Mouse (Mus musculus) embryonic facial prominence, embryonic 10.5 days (tissue): ENCODE data around the gene 2210407C18Rik. TPM values are rescaled to one million over a fixed set of nuclear protein-coding genes. Genes with fewer than 3 reads are reported as not detected.

Source experiments
- DNase-seq: peaks from one replicate; pipeline ENCODE4 v3.0.0-alpha.2; 2017; ENCODE audit warnings: low spot score
- H3K27ac ChIP-seq: fragments of 300-500 bp; sonication (generic); replicated peaks from 2 replicates; pipeline ENCODE4 v1.5.1; 2016; ENCODE audit warnings: mild to moderate bottlenecking
- H3K27me3 ChIP-seq: fragments of 300-500 bp; sonication (generic); replicated peaks from 2 replicates; pipeline ENCODE4 v1.6.1; 2016; ENCODE audit warnings: low read depth, mild to moderate bottlenecking; ENCODE audit not compliant: poor library complexity, severe bottlenecking
- H3K36me3 ChIP-seq: fragments of 300-500 bp; sonication (generic); replicated peaks from 2 replicates; pipeline ENCODE4 v1.6.1; 2016; ENCODE audit warnings: mild to moderate bottlenecking, moderate library complexity
- H3K4me1 ChIP-seq: fragments of 300-500 bp; sonication (generic); 2 replicates; pipeline ENCODE4 v1.6.1; 2016
- H3K4me3 ChIP-seq: fragments of 300-500 bp; sonication (generic); 2 replicates; pipeline ENCODE4 v1.5.1; 2016; ENCODE audit warnings: mild to moderate bottlenecking, moderate library complexity
- H3K9me3 ChIP-seq: fragments of 300-500 bp; sonication (generic); 2 replicates; pipeline ENCODE4 v1.6.1; 2016; ENCODE audit warnings: mild to moderate bottlenecking
- WGBS: fragments of 180-500 bp; shearing (Covaris S2); methylation state at CpG from one replicate; pipeline ENCODE4 v1.1.7; 2016; 5-methylcytosine and 5-hydroxymethylcytosine counted together
- polyA plus RNA-seq: library from polyadenylated mRNA; unstranded; fragments of >200 nt; fragmentation: Nextera tagmentation; extraction: Ambion mirVana; gene quantifications from 2 replicates; pipeline ENCODE4 v1.2.1, GENCODE M21; 2016

Gene 2210407C18Rik
- polyA plus RNA-seq, 1 experiment from 2014 or later = not detected

DNA sequence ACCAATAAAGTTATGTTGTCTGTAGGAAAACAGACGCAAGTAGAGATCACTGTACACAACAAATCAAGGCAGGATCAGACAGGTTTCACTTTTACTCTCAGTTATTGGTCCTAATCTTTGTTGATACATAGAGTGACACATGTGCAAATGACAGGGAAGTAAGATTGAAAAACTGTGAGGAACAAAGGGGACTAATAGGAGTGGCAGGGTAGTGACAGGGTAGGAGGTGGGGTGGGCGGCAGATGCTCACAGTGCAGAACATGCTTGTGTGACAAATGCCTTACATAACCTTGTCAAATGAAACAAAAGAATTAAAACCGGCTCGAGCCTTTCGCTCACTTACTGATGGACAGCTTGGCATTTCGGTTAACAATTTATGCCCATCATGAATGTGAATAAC is 2.9 kb upstream of the 2210407C18Rik start:
- WGBS = 86% methylated on average over 6 of the region's 6 CpGs
- Histone ChIP-seq H3K27me3 (no peaks in the 10 kb centered on the region), H3K9me3 (no peaks in the 10 kb centered on the region), H3K36me3 (no peaks in the 10 kb centered on the region), H3K4me3 (no peak overlapping the region), H3K4me1 (peaks cover 7% of the 10 kb centered on the region), H3K27ac (no peak overlapping the region)
- no peak for DNase-seq

DNA sequence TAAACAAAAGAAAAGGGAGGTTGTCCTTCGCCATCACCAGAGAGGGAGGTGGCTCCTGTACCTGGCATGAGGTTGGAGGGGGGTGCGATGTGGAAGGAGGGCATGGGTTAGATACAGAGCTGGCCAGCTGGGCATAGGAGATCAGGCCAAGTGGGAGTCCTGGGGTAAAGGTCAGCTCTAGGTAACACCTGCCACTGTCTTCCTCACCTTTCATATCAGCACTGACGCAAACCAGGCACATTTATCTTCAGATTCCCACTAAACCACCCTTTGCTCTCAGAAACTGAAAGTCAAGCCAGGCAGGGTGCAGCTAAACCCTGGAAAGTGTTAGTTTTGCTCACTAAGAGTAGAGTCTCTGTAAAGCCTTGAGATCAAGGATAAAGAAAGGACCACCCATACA is 2.5 kb upstream of the 2210407C18Rik start:
- no peak overlapping the region for H3K27ac ChIP-seq
- DNase-seq = no peak
- no peaks in the 10 kb centered on the region for H3K27me3 ChIP-seq
- no peaks in the 10 kb centered on the region for H3K36me3 ChIP-seq
- H3K9me3 ChIP-seq = no peaks in the 10 kb centered on the region
- no peak overlapping the region for H3K4me3 ChIP-seq
- 76% methylated on average over 3 of the region's 3 CpGs for WGBS
- H3K4me1 ChIP-seq = peaks cover 2% of the 10 kb centered on the region; the same call in 1 of the 2 replicates

DNA sequence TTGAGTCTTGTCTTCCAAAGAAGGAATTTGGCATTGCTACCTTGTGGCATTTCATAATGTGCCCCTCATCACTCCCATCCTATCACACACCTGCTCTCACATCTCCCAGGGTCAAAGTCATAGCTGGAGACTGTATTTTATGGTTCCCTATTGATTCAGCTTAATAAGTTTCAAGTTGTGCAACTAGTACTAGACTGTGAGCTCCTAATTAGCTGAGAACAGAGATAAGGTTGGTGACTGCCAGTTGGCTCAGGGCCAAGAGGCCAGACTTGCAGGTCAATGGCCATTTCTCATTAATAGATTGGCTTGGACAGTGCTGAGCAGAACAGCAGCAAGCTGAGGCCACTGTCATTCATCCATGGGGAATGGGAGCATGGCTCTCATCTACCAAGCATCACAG is 1.3 kb downstream of the 2210407C18Rik start:
- no peaks in the 10 kb centered on the region for H3K9me3 ChIP-seq
- no peak overlapping the region for H3K27ac ChIP-seq
- H3K27me3 ChIP-seq = no peaks in the 10 kb centered on the region
- no peaks in the 10 kb centered on the region for H3K36me3 ChIP-seq
- H3K4me1 ChIP-seq = 0 out of 2 replicates have a peak, but pooled peaks cover under 1% of the 10 kb centered on the region
- no peak for DNase-seq
- H3K4me3 ChIP-seq = no peak overlapping the region

DNA sequence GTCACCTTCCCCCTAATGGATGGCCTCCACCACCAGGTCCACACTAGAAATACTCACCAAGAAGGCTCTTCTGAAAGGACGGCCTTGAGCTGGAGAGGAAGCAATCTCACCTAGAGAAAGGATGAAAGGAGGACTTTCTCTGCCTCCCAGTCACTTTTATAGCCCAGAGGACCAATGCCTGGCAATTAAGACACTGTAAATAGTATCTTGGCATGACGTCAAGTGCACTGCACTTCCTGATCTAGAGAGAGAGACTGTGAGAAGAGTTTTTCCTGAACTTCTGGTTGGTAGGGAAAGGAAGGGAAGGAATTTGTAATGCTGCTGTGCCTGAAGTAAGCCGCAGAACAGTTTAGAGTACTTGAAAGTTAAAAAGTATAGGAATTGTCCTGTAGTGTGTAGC is 2.5 kb downstream of the 2210407C18Rik start:
- WGBS = 81% methylated on average over 3 of the region's 3 CpGs
- 0 out of 2 replicates have a peak, but pooled peaks cover 5% of the 10 kb centered on the region for H3K4me1 ChIP-seq

DNA sequence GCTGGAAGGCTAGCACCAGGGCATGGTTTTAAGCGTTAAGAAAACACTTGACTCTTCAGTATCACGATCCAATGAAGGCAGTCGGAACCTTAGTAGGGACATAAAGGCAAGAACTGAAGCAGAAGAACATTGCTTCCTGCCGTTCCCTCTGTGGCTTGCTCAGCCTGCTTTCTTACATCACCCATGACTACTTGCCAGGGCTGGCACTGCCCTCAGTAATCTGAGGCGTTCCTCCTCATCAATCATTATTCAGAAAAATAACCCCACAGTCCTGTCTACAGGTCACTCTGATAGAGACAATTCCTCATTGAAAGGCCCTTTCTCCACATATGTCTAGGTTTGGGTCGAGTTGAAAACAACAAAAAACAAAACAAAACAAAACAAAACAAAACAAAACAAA is 8.8 kb downstream of the 2210407C18Rik start:
- no peaks in the 10 kb centered on the region for H3K9me3 ChIP-seq
- H3K27ac ChIP-seq = no peak overlapping the region
- H3K36me3 ChIP-seq = no peaks in the 10 kb centered on the region
- H3K4me3 ChIP-seq = no peak overlapping the region
- H3K4me1 ChIP-seq = 0 out of 2 replicates have a peak, but pooled peaks cover 5% of the 10 kb centered on the region
- no peak for DNase-seq
- WGBS = 86% methylated on average over 6 of the region's 6 CpGs
- H3K27me3 ChIP-seq = no peaks in the 10 kb centered on the region

More for the DNA sequence above, 2.5 kb downstream of the 2210407C18Rik start:
- no peak for DNase-seq
- no peak overlapping the region for H3K4me3 ChIP-seq
- H3K27me3 ChIP-seq = no peaks in the 10 kb centered on the region
- H3K27ac ChIP-seq = no peak overlapping the region
- no peaks in the 10 kb centered on the region for H3K9me3 ChIP-seq
- H3K36me3 ChIP-seq = no peaks in the 10 kb centered on the region

DNA sequence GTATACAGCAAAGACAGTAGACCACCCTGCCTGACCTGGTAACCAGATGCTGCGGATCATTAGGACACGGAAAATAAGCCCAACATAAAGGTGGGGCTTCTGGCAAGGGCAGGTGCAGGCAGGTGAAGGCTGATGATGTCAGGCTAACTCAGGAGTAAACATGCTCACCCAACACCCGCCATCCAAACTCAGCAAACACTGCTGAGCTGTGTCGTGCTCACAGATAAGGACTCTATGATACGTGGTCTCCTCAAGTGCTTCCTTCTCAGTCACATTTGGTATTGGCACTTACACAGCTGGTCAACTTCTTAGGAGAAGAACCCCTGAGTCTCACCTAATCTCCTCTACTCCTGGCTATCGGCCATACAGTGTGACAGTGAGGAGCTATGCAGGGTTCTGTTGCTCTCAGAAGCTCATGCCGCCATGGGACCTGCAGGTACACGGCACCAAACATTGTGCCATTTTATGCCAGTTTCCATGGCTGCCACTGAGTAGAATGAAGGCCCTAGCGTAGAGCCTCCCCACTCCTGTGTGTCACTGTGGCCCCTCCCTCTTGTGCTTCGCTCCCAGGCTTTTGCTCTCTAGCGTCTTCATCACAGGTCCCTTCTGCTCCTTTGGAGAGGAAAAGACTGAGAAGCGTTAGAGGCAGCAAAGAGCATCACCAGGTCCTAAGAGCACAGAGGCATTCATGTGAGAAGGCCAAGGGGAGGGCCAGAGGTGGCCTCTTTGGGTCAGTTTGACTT is 9.5 kb downstream of the 2210407C18Rik start:
- Histone ChIP-seq H3K27ac (no peak overlapping the region), H3K27me3 (no peaks in the 10 kb centered on the region), H3K4me1 (0 out of 2 replicates have a peak, but pooled peaks cover 5% of the 10 kb centered on the region), H3K9me3 (no peaks in the 10 kb centered on the region), H3K4me3 (no peak overlapping the region), H3K36me3 (no peaks in the 10 kb centered on the region)
- no peak for DNase-seq
- WGBS = 89% methylated on average over 12 of the region's 12 CpGs

DNA sequence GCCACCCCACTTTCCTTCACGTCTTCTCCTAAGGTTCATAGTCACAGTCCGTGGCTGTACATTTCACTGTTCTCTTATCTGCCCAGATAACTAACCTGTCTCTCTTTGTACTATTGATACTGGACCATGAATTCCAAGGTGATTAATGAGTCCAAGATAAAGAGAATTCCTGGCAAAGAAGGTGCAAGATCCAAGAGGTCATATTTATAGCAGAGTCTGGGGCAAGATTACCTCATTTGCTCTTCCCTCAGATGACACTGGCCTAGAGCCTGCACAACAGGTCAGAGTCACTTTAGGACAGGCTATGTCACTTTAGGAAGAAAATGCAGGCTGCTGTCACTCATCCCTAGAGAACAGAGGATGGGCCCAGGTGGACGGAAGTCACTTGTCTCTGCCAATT is 10.6 kb downstream of the 2210407C18Rik start:
- H3K4me3 ChIP-seq = no peak overlapping the region
- H3K27me3 ChIP-seq = no peaks in the 10 kb centered on the region
- H3K9me3 ChIP-seq = no peaks in the 10 kb centered on the region
- H3K27ac ChIP-seq = no peak overlapping the region
- no peaks in the 10 kb centered on the region for H3K36me3 ChIP-seq
- H3K4me1 ChIP-seq = 0 out of 2 replicates have a peak, but pooled peaks cover 5% of the 10 kb centered on the region
- DNase-seq = no peak
- WGBS = 88% methylated on average over 3 of the region's 3 CpGs

DNA sequence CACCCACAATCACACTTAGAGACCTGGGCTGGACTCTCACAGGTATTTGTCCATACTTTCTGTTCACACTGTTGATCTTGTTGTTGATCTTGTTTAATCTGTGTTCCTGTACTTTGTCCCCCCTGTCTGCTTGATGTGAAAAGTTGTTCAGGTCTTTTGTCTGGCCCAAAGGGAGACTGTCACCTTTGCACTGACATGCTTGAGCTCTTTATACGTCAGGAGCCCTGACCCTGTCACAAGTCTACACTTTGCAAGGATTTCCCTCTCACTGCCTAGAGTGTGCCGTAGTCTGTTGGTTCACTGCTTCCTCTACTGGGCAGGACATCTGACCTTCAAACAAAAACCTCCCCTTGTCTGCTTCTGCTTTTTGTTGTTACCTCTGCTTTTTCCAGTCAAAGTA is 11.2 kb downstream of the 2210407C18Rik start:
- no peaks in the 10 kb centered on the region for H3K27me3 ChIP-seq
- H3K36me3 ChIP-seq = no peaks in the 10 kb centered on the region
- H3K9me3 ChIP-seq = no peaks in the 10 kb centered on the region
- H3K4me1 ChIP-seq = 0 out of 2 replicates have a peak, but pooled peaks cover 5% of the 10 kb centered on the region
- 76% methylated on average over 2 of the region's 2 CpGs for WGBS
- no peak overlapping the region for H3K27ac ChIP-seq
- no peak for DNase-seq
- no peak overlapping the region for H3K4me3 ChIP-seq

DNA sequence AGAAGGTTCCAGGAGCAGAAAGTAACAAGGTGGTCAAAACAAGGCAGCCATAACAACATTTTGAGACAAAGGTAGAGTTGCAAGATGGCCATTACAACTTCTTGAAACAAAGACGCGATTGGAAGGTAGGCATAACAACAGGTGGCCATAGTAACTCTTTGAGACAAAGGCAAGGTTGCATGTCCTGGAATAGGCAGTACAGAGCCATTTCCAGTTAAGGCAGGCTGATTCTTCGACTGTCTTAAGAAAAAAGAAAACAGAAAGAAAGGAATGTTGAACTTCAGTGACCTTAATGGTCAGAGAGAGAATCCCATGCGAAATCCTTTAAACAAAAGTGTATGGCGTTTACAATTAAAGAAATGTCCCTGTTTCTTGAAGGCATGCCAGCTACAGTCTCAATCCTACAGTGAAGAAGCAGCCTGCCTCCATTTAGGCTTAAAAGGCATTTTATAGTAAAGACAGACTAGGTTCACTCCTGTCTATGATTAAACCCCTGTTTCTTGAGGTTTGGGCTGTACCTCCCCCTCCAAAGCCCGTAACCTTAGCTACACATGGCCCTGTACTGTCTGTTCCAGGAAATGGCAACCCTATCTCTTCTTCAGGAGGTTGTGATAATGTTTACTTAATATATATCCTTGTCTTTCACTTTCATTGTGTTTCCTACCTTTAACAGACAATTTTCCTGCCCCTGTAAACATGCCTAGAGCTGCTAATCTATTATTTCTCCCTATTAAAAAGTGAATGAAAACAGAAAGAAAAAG is 12.9 kb downstream of the 2210407C18Rik start:
- no peaks in the 10 kb centered on the region for H3K36me3 ChIP-seq
- H3K27me3 ChIP-seq = no peaks in the 10 kb centered on the region
- no peaks in the 10 kb centered on the region for H3K4me1 ChIP-seq
- H3K9me3 ChIP-seq = no peaks in the 10 kb centered on the region
- 80% methylated on average over 6 of the region's 6 CpGs for WGBS
- H3K27ac ChIP-seq = no peak overlapping the region
- no peak overlapping the region for H3K4me3 ChIP-seq
- DNase-seq = no peak

DNA sequence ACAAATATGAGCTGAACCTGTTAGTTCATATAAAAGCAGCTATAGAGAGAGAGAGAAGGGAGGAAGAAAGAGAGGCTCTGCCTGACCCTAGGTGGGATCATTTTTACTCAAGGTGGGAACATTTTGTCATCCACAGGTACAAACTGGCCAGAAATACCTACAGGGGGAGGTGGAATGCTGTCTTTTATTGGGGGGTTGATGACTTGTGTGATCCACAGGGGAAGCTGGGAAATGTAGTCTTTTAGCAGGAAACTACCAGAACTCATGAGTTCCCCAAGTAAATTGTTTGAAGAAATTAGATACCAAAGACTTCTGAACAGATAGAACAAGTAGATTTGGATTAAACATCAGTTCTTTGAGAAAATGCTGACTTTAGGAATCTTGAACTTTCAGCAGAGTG is 13.8 kb downstream of the 2210407C18Rik start:
- H3K27me3 ChIP-seq = no peaks in the 10 kb centered on the region
- DNase-seq = no peak

DNA sequence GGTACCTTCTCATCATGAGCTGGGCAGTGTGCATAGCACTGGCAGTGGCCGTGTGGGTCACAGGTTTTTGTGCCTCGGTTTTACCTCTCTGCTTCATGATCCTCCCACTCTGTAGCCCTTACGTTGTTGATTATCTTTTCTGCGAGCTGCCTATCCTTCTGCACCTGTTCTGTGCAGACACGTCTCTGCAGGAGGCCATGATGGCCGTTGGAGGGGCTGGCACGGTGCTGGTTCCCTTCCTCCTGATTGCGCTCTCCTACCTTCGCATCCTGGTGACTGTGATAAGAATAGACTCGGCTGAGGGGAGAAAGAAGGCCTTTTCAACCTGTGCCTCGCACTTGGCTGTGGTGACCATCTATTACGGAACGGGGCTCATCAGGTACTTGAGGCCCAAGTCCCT is 18.0 kb downstream of the 2210407C18Rik start:
- Histone ChIP-seq H3K27ac (no peak overlapping the region), H3K4me3 (no peak overlapping the region)
- WGBS = 85% methylated on average over 13 of the region's 13 CpGs

More for the DNA sequence above, 13.8 kb downstream of the 2210407C18Rik start:
- no peak overlapping the region for H3K27ac ChIP-seq
- H3K36me3 ChIP-seq = no peaks in the 10 kb centered on the region
- H3K4me1 ChIP-seq = no peaks in the 10 kb centered on the region
- H3K4me3 ChIP-seq = no peak overlapping the region
- no peaks in the 10 kb centered on the region for H3K9me3 ChIP-seq

DNA sequence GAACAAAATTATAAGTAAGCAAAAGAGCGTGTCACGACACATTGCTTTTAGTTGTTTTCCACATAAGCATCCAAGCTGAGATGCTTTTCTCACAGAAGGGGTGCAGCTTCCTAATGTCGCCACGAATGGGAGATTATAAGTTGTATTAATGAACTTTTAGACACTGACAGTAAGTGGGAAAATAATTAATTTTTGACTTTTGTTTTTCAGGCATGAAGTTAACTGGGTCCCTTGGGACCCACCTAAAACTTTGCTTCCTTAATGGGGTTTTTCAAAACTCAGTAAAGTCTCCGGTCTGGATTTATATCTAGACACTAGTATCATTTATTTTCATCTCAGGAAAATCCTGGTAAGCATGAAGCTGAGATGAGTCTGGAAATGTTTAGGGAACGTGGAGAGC is 21.1 kb downstream of the 2210407C18Rik start, which contains the start of gene Olfr324:
Olfr324 (plus strand) TSS at position 301 of the 400 bp plus-strand sequence.
- Histone ChIP-seq H3K4me1 (no peaks in the 10 kb centered on the region), H3K27me3 (no peaks in the 10 kb centered on the region), H3K4me3 (no peak within 1 kb of the TSS), H3K9me3 (no peaks in the 10 kb centered on the region), H3K27ac (no peak within 1 kb of the TSS), H3K36me3 (no peaks in the 10 kb centered on the region)
- 84% methylated on average over 6 of the region's 6 CpGs for WGBS
- DNase-seq = no peak

More for the DNA sequence above, 18.0 kb downstream of the 2210407C18Rik start:
- H3K36me3 ChIP-seq = no peaks in the 10 kb centered on the region
- DNase-seq = no peak
- no peaks in the 10 kb centered on the region for H3K27me3 ChIP-seq
- no peaks in the 10 kb centered on the region for H3K9me3 ChIP-seq
- no peaks in the 10 kb centered on the region for H3K4me1 ChIP-seq
